Mouse (Mus musculus): ENCODE measurements around the gene Ciart. TPM values are rescaled to one million over a fixed set of nuclear protein-coding genes. Genes with fewer than 3 reads are reported as not detected.
"Not testable (repeated sequence)": the region's sequence is repeated elsewhere in the genome, so short reads cannot be mapped to it uniquely, and the experiment has no call there.

Gene Ciart
- total RNA-seq, 1 experiment from 2014 or later = 16.6 TPM

DNA sequence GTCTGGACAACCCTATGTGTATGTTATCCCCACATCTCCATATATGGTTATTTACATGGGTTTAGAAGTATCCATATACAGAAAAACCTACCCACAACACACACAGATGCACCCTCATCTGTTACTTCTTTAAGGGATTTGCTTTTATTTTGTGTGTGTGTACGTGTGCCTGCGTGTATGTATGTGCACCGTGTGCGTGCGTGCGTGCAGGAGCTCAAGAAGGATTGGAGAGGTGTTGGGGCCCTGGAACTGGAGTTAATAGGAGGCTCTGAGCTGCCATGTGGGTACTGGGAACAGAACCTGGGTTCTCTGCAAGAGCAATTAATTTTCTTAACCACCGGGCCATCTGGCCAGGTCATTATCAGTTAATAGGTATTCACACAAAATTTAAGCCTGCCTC is 10.0 kb downstream of the Ciart start:
- no peak for ATAC-seq (replicated peaks; ENCODE audit: insufficient number of reproducible peaks, low FRiP score, low TSS enrichment, poor library complexity, severe bottlenecking)

GRCm38 (mm10) chr3:95871392-95871867 is 10.6 kb downstream of the Ciart start, which contains the start of gene Mrps21:
TSS of gene Mrps21 (minus strand) at chr3:95871519.
- peak; percentile 97 for ATAC-seq (replicated peaks; ENCODE audit: insufficient number of reproducible peaks, low FRiP score, low TSS enrichment, poor library complexity, severe bottlenecking)

GRCm38 (mm10) chr3:95870976-95871375 is 11.1 kb downstream of the Ciart start:
- no peak for ATAC-seq (replicated peaks; ENCODE audit: insufficient number of reproducible peaks, low FRiP score, low TSS enrichment, poor library complexity, severe bottlenecking)

- ATAC-seq (replicated peaks; ENCODE audit: insufficient number of reproducible peaks, low FRiP score, low TSS enrichment, poor library complexity, severe bottlenecking) = no peak
Observed at GRCm38 (mm10) chr3:95867408-95867807, 14.6 kb downstream of the Ciart start.

DNA sequence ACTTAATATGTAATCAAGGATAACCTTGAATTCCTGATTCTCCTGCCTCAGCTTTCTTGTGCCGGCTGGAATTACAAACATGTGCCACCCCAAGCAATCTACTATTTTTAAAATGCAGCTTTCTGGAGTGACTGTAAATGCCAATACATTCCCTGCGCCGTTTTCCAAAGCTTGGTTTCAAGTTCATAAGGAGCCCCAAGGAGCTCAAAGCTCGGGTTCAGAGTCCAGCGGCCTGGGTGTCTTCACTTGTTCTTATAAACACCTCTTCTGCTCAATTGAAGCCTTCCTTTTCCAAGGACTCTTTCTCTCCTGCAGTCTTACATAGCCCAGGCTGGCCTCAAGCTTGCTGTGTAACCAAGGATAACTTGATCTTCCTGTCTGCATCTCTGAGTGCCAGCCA is 16.0 kb downstream of the Ciart start:
- no peak for ATAC-seq (replicated peaks; ENCODE audit: insufficient number of reproducible peaks, low FRiP score, low TSS enrichment, poor library complexity, severe bottlenecking)

DNA sequence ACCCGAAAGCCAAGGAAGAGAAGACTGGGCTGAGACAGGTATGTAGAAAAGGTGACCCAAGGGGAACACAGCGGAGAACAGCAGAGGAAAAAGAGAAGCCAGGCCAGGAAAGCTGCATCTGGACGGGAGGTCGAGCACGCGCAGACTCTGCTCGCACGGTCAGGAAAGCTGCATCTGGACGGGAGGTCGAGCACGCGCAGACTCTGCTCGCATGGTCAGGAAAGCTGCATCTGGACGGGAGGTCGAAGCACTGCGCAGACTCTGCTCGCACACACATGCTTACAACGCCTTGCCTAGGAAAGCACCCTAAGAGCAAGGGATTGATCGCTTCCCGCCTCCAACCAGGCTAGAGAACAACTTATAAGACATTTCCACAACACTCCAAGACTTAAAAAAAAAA is 16.5 kb downstream of the Ciart start:
- no peak for ATAC-seq (replicated peaks; ENCODE audit: insufficient number of reproducible peaks, low FRiP score, low TSS enrichment, poor library complexity, severe bottlenecking)

DNA sequence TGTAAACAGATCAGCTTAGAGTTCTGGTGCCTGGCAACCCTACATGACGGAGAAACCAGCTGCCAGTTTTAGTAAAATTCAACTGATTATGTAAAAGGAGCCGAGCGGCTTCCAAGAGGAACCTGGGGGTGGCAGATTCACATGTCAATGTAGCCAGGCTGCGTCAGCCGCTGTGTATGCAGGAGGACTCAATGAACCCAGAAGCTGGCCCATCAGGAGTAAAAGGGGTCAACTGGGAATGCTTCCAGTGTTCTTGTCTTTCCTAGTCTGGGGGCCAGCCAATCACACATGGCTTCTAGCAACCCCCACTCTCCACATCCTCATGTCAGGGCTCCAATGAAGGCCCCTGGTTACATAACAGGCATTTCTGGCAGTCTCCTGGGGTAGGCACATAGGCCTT is 17.0 kb downstream of the Ciart start:
- ATAC-seq (replicated peaks; ENCODE audit: insufficient number of reproducible peaks, low FRiP score, low TSS enrichment, poor library complexity, severe bottlenecking) = no peak

DNA sequence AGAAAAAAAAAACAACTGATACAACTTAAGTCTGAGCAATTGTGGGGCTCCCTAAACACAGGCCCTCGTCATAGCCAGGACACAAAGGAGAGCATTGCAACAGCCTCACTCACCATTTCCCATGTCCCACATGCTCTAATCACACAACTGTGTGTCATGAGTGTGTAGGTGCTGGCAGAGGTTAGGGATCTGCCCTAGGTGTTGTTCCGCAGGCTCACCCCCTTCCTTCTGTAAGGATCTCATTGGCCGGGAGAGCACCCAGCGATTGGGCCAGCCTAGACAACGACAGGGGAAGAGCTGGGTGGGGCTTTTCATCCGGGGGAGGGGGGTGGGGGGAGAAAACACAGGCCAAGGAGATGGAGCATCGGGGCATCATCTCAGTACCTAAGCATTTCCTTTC is 18.5 kb downstream of the Ciart start:
- no peak for ATAC-seq (replicated peaks; ENCODE audit: insufficient number of reproducible peaks, low FRiP score, low TSS enrichment, poor library complexity, severe bottlenecking)

DNA sequence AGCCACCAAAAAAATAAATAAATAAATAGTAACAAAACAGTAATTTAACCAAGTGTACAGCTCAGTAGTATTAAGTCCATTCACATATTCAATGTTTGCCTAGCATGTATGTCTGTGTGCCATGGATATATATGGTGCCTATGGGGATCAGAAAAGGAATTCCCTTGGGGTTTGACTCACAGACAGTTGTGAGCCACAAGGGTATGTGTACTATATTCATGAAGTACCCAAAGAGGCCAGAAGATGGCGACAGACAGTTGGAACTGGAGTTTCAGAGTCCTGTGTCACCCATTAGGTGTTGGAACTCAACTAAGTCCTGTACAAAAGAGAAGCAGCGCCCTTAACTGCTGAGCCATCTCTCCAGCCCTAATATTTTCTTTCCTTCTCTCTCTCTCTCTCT is 20.3 kb downstream of the Ciart start:
- ATAC-seq (replicated peaks; ENCODE audit: insufficient number of reproducible peaks, low FRiP score, low TSS enrichment, poor library complexity, severe bottlenecking) = peak; percentile 85

- ATAC-seq (replicated peaks; ENCODE audit: insufficient number of reproducible peaks, low FRiP score, low TSS enrichment, poor library complexity, severe bottlenecking) = no peak
Observed at GRCm38 (mm10) chr3:95861216-95861615, 20.8 kb downstream of the Ciart start.

- no peak for ATAC-seq (replicated peaks; ENCODE audit: insufficient number of reproducible peaks, low FRiP score, low TSS enrichment, poor library complexity, severe bottlenecking)
Observed at GRCm38 (mm10) chr3:95860323-95860722, 21.7 kb downstream of the Ciart start.

DNA sequence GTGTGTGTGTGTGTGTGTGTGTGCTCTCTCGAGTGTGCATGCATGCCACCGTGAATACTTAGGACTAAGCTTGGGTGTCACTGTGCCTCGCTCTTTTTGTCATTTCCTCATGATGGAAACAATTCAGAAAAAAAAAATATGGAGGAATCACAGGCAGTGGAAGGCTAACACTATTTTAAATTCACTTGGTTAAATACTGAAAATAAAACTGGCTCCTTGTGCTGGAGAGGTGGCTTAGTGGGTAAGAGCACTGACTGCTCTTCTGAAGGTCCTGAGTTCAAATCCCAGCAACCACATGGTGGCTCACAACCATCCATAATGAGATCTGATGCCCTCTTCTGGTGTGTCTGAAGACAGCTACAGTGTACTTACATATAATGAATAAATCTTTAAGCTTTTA is 23.8 kb downstream of the Ciart start:
- not testable (repeated sequence) for ATAC-seq (replicated peaks; ENCODE audit: insufficient number of reproducible peaks, low FRiP score, low TSS enrichment, poor library complexity, severe bottlenecking)

- ATAC-seq (replicated peaks; ENCODE audit: insufficient number of reproducible peaks, low FRiP score, low TSS enrichment, poor library complexity, severe bottlenecking) = not testable (repeated sequence)
Observed at GRCm38 (mm10) chr3:95857050-95857449, 25.0 kb downstream of the Ciart start.

- no peak for ATAC-seq (replicated peaks; ENCODE audit: insufficient number of reproducible peaks, low FRiP score, low TSS enrichment, poor library complexity, severe bottlenecking)
Observed at GRCm38 (mm10) chr3:95856115-95856514, 25.9 kb downstream of the Ciart start.

GRCm38 (mm10) chr3:95855502-95856089 is 26.5 kb downstream of the Ciart start, which contains the start of gene Prpf3:
TSS of gene Prpf3 (minus strand) at chr3:95855885.
- ATAC-seq (replicated peaks; ENCODE audit: insufficient number of reproducible peaks, low FRiP score, low TSS enrichment, poor library complexity, severe bottlenecking) = peak; percentile 97

- ATAC-seq (replicated peaks; ENCODE audit: insufficient number of reproducible peaks, low FRiP score, low TSS enrichment, poor library complexity, severe bottlenecking) = no peak
Observed at GRCm38 (mm10) chr3:95851317-95851716, 30.7 kb downstream of the Ciart start.

DNA sequence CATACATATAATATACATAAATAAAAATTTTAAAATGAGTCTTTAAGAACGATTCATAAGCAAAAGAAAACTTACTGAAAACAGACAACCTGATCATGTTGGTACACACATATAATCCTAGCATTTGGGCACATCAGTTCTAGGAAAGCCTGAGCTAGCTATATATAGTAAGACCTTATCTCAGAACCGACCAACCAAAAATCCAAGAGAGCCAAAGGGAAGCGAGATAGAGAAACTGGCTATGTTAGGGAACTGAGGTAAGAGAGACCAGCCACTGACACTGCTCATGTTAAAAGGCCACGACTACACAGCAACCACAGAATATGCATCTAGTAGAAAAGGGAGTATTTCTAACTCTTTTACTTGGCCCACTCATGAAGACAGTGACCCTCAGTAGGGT is 31.4 kb downstream of the Ciart start:
- no peak for ATAC-seq (replicated peaks; ENCODE audit: insufficient number of reproducible peaks, low FRiP score, low TSS enrichment, poor library complexity, severe bottlenecking)

GRCm38 (mm10) chr3:95842503-95843214 is 39.4 kb downstream of the Ciart start:
- ATAC-seq (replicated peaks; ENCODE audit: insufficient number of reproducible peaks, low FRiP score, low TSS enrichment, poor library complexity, severe bottlenecking) = no peak

DNA sequence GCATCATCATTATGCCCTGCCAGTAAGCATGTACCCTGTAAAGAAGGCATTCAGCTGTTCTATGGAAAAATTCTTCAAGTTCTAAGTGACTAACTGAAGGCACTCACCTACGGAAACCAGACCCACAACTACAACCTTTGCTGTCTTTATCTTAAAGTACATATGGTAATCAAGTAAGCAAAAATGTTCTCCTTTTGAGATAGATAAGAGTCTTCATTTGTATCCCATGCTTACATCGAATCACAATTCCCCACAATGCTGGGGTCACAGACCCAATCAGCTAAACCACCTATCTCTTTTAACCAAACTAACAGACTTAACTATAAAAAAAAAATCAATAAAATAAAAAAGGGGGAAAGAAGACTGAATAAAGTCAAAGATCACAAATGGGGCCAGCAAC is 42.8 kb downstream of the Ciart start:
- no peak for ATAC-seq (replicated peaks; ENCODE audit: insufficient number of reproducible peaks, low FRiP score, low TSS enrichment, poor library complexity, severe bottlenecking)

GRCm38 (mm10) chr3:95829053-95829452 is 53.0 kb downstream of the Ciart start:
- no peak for ATAC-seq (replicated peaks; ENCODE audit: insufficient number of reproducible peaks, low FRiP score, low TSS enrichment, poor library complexity, severe bottlenecking)

Data from monocyte, adult 5-6 weeks (primary cell).